Mouse (Mus musculus) G1E (cell line): Measurements from ENCODE around the gene Orm1. TPM values are rescaled to one million over a fixed set of nuclear protein-coding genes. Genes with fewer than 3 reads are reported as not detected.

Source experiments
- ATAC-seq: 2 replicates; pipeline ENCODE4 v1.8.0; 2016; ENCODE audit warnings: mild to moderate bottlenecking; ENCODE audit not compliant: insufficient number of reproducible peaks, poor library complexity, low FRiP score, severe bottlenecking; ENCODE audit errors: extremely low read depth
- DNase-seq: peaks from one replicate; pipeline ENCODE4 v3.0.0; 2012; ENCODE audit warnings: low spot score
- H3K27me3 ChIP-seq: 2 replicates; pipeline ENCODE4 v1.6.1; 2012; ENCODE audit warnings: mild to moderate bottlenecking, low read length, inconsistent platforms; ENCODE audit not compliant: insufficient read depth
- H3K36me3 ChIP-seq: replicated peaks from 2 replicates; pipeline ENCODE3; 2012; ENCODE audit warnings: mild to moderate bottlenecking, inconsistent platforms
- H3K4me1 ChIP-seq: 2 replicates; pipeline ENCODE4 v1.6.1; 2012; ENCODE audit warnings: low read depth, low read length, inconsistent platforms, mixed read lengths; ENCODE audit not compliant: insufficient read depth
- H3K4me3 ChIP-seq: 2 replicates; pipeline ENCODE4 v1.5.1; 2012; ENCODE audit warnings: low read depth, mild to moderate bottlenecking, inconsistent platforms, low read length, moderate library complexity, mixed read lengths
- H3K9me3 ChIP-seq: replicated peaks from 2 replicates; pipeline ENCODE4 v1.6.1; 2012; ENCODE audit warnings: inconsistent platforms
- CTCF ChIP-seq: IDR thresholded peaks from 2 replicates; pipeline ENCODE4 v1.5.1; 2012; ENCODE audit warnings: low read depth, low read length, inconsistent platforms, mixed read lengths
- GATA1 ChIP-seq: IDR thresholded peaks from 2 replicates; pipeline ENCODE4 v1.6.1; 2012; ENCODE audit warnings: borderline replicate concordance, low read length, inconsistent platforms, mixed read lengths
- GATA2 ChIP-seq: IDR thresholded peaks from 2 replicates; pipeline ENCODE4 v1.6.1; 2012; ENCODE audit warnings: low read depth, low read length, inconsistent platforms, borderline replicate concordance
- POLR2AphosphoS5 ChIP-seq: IDR thresholded peaks from 2 replicates; pipeline ENCODE4 v1.6.1; 2012; ENCODE audit warnings: low read depth, low read length, inconsistent platforms; ENCODE audit not compliant: insufficient replicate concordance
- TAL1 ChIP-seq: conservative IDR thresholded peaks from 2 replicates; pipeline ENCODE4 v1.6.1; 2012; ENCODE audit warnings: low read depth, low read length, inconsistent platforms, mixed read lengths
- polyA plus RNA-seq: library from polyadenylated mRNA; stranded (reverse); fragments of >175 nt; gene quantifications from 2 replicates; pipeline ENCODE4 v1.2.3, GENCODE M21; 2012
- total RNA-seq, 2 experiments: library from RNA; stranded (forward) in 1 of 2; stranded (reverse) in 1 of 2; fragments of 200-1000 nt in 1 of 2; fragments of >200 nt in 1 of 2; fragmentation: Nextera tagmentation in 1 of 2; gene quantifications; 2 replicates each; pipeline ENCODE4 v1.2.3; 2014 to 2017

Orm1 gene
- total and polyA plus RNA-seq, 3 experiments = not detected

- no peaks in the 10 kb centered on the region for H3K27me3 ChIP-seq
- no peak overlapping the region for H3K4me3 ChIP-seq
- ATAC-seq (no peak), DNase-seq (no peak)
- no peaks in the 10 kb centered on the region for H3K4me1 ChIP-seq
- peaks cover 85% of the 10 kb centered on the region for H3K9me3 ChIP-seq
- no peak for TF ChIP-seq POLR2AphosphoS5
- no peak for TF ChIP-seq CTCF
- TF ChIP-seq TAL1 = no peak
- no peak for TF ChIP-seq GATA1
- TF ChIP-seq GATA2 = no peak
- H3K36me3 ChIP-seq = no peaks in the 10 kb centered on the region
These were observed 38.5 kb downstream of the Orm1 start for GRCm38 (mm10) chr4:63382676-63383369.

- DNase-seq (no peak), ATAC-seq (no peak)
- Histone ChIP-seq H3K4me3 (no peak overlapping the region), H3K27me3 (no peaks in the 10 kb centered on the region), H3K36me3 (no peaks in the 10 kb centered on the region), H3K9me3 (peaks cover 85% of the 10 kb centered on the region), H3K4me1 (no peaks in the 10 kb centered on the region)
- TF ChIP-seq GATA1 (no peak), POLR2AphosphoS5 (no peak), GATA2 (no peak), CTCF (no peak), TAL1 (no peak)
These were observed 39.1 kb downstream of the Orm1 start for GRCm38 (mm10) chr4:63383474-63383873.

- peaks cover 85% of the 10 kb centered on the region for H3K9me3 ChIP-seq
- TF ChIP-seq GATA1 (no peak), POLR2AphosphoS5 (no peak), GATA2 (no peak), CTCF (no peak), TAL1 (no peak)
- no peaks in the 10 kb centered on the region for H3K4me1 ChIP-seq
- ATAC-seq = no peak
- H3K4me3 ChIP-seq = no peak overlapping the region
- no peaks in the 10 kb centered on the region for H3K27me3 ChIP-seq
- no peak for DNase-seq
- no peaks in the 10 kb centered on the region for H3K36me3 ChIP-seq
These were observed 39.9 kb downstream of the Orm1 start for GRCm38 (mm10) chr4:63384262-63384661.

DNA sequence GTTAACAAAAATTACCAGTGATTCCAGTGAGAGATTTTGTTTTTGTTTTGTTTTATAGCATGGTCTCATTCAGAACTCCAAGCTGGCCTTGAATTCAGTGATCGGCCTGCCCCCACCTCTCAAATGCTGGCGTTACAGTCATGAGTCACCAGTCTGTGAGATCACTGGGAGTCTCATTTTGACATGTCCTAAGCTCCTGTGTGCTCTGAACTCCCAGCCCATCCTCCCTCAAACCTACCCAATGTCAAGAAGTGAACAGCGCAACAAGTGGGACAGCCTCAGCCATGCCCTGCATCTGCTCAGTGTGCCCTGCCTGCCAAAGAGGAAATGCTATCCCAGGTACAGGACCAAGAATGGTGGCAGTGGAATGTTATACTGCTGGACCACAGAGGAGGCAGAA lies 40.9 kb downstream of the Orm1 start:
- H3K36me3 ChIP-seq = no peaks in the 10 kb centered on the region
- H3K9me3 ChIP-seq = peaks cover 85% of the 10 kb centered on the region
- no peak for DNase-seq
- ATAC-seq = no peak
- no peak for TF ChIP-seq GATA2
- no peak for TF ChIP-seq POLR2AphosphoS5
- no peak for TF ChIP-seq TAL1
- no peak for TF ChIP-seq CTCF
- TF ChIP-seq GATA1 = no peak
- H3K27me3 ChIP-seq = no peaks in the 10 kb centered on the region
- no peaks in the 10 kb centered on the region for H3K4me1 ChIP-seq
- H3K4me3 ChIP-seq = no peak overlapping the region

- Histone ChIP-seq H3K27me3 (no peaks in the 10 kb centered on the region), H3K4me3 (no peak overlapping the region), H3K4me1 (no peaks in the 10 kb centered on the region), H3K36me3 (no peaks in the 10 kb centered on the region), H3K9me3 (peaks cover 85% of the 10 kb centered on the region)
- DNase-seq (no peak), ATAC-seq (no peak)
- TF ChIP-seq POLR2AphosphoS5 (no peak), GATA1 (no peak), CTCF (no peak), TAL1 (no peak), GATA2 (no peak)
These were observed 41.4 kb downstream of the Orm1 start for GRCm38 (mm10) chr4:63385784-63386183.

GRCm38 (mm10) chr4:63388029-63388428 lies 43.7 kb downstream of the Orm1 start:
- TF ChIP-seq CTCF (no peak), GATA1 (no peak), TAL1 (no peak), GATA2 (no peak), POLR2AphosphoS5 (no peak)
- Histone ChIP-seq H3K27me3 (no peaks in the 10 kb centered on the region), H3K4me1 (no peaks in the 10 kb centered on the region), H3K36me3 (no peaks in the 10 kb centered on the region), H3K9me3 (peaks cover 82% of the 10 kb centered on the region), H3K4me3 (no peak overlapping the region)
- DNase-seq (no peak), ATAC-seq (no peak)
